Mouse (Mus musculus) ES-Bruce4 (cell line): ENCODE results near the gene Ick.

Experiments used
- CTCF ChIP-seq: IDR thresholded peaks from one replicate; pipeline ENCODE4 v1.8.1; 2011; ENCODE audit warnings: low read depth, low read length
- EP300 ChIP-seq: IDR thresholded peaks from 2 replicates; pipeline ENCODE4 v1.6.1; 2011; ENCODE audit warnings: low read depth, low read length; ENCODE audit not compliant: insufficient read depth

DNA sequence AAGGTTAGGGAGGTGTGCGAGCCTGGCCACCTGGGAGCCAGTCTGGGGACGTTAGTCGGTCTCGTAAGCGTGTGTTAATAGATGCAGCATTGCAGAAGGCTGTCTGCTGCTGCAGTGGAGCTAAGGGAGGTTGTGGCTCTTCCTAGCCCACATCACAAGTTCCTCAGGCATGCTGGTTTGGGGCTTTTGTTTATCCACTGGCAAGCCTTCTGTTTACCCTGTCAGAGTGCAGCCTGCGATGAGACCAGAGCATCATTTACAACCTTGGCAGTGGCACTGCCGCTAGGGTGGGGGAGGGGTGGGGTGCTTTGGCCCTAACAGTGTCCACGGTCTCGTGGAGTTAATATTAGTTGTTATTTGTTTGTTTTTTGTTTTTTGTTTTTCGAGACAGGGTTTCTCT, 54.3 kb downstream of the Ick start:
- no peak for TF ChIP-seq CTCF
- TF ChIP-seq EP300, result no peak
